ENCODE assay signal across 21 mouse cellular contexts in genomic region chr1:150580561-150580960, GRCm38 (mm10).
DNase-seq lines count a peak whose midpoint lies in the region; ATAC-seq and TF ChIP-seq lines count a peak whose summit lies in the region.
"Had no signal": no experiment of that assay in that cellular context is flagged by ENCODE, and none has a peak within 500 bp of the region (broad histone marks: within the 10 kb centered on the region; RNA-seq: fewer than 3 reads in every experiment).

No protein-coding gene starts in this region.

- 0 out of 2 replicates have a peak, but pooled peaks cover 4% of the 10 kb centered on the region for H3K4me1 ChIP-seq in heart, embryonic 12.5 days (replicated peaks)
- peaks cover 5% of the 10 kb centered on the region; the same call in 1 of the 2 replicates for H3K4me1 ChIP-seq in heart, postnatal 0 days (ENCODE audit: control insufficient read depth, insufficient read depth)
- 0 out of 2 replicates have a peak, but pooled peaks cover 6% of the 10 kb centered on the region for H3K4me1 ChIP-seq in forebrain, embryonic 12.5 days
- H3K4me1 ChIP-seq: embryonic facial prominence, embryonic 12.5 days; hindbrain, embryonic 15.5 days; intestine, embryonic 15.5 days; limb, embryonic 15.5 days had no signal

- no peak overlapping the region for H3K9ac ChIP-seq in heart, embryonic 12.5 days
- H3K9ac ChIP-seq in heart, postnatal 0 days (replicated peaks; ENCODE audit: low read depth, low read length) = no peak overlapping the region
- H3K9ac ChIP-seq in forebrain, embryonic 12.5 days = no peak overlapping the region
- H3K9ac ChIP-seq: embryonic facial prominence, embryonic 12.5 days; forebrain, embryonic 13.5 days; hindbrain, embryonic 15.5 days; intestine, embryonic 15.5 days; limb, embryonic 15.5 days; liver, embryonic 14.5 days; lung, embryonic 14.5 days; midbrain, embryonic 12.5 days had no signal

- H3K4me2 ChIP-seq in heart, embryonic 12.5 days = no peak overlapping the region
- no peak overlapping the region for H3K4me2 ChIP-seq in heart, postnatal 0 days (ENCODE audit: low read depth, low read length)
- no peak overlapping the region for H3K4me2 ChIP-seq in forebrain, embryonic 12.5 days
- H3K4me2 ChIP-seq: embryonic facial prominence, embryonic 12.5 days; forebrain, embryonic 13.5 days; hindbrain, embryonic 15.5 days; intestine, embryonic 15.5 days; limb, embryonic 15.5 days; lung, embryonic 14.5 days; midbrain, embryonic 12.5 days had no signal

- no peak for ATAC-seq in heart, embryonic 12.5 days (ENCODE audit: insufficient number of reproducible peaks, low FRiP score)
- no peak for ATAC-seq in heart, postnatal 0 days (ENCODE audit: insufficient read depth, low read depth)
- ATAC-seq in forebrain, embryonic 12.5 days (ENCODE audit: low FRiP score) = no peak
- ATAC-seq in inflammation-experienced regulatory T-cells, adult 6 months = no peak
- ATAC-seq: forebrain, embryonic 13.5 days; intestine, embryonic 15.5 days had no signal

- H3K36me3 ChIP-seq in heart, embryonic 12.5 days = peaks cover 57% of the 10 kb centered on the region
- peaks cover 61% of the 10 kb centered on the region for H3K36me3 ChIP-seq in heart, postnatal 0 days (replicated peaks; ENCODE audit: control insufficient read depth, insufficient read depth, low read length)
- H3K36me3 ChIP-seq in forebrain, embryonic 12.5 days (replicated peaks) = no peaks in the 10 kb centered on the region
- H3K36me3 ChIP-seq: hindbrain, embryonic 15.5 days; intestine, embryonic 15.5 days; midbrain, embryonic 12.5 days had no signal

- H3K27me3 ChIP-seq in heart, embryonic 12.5 days (replicated peaks) = no peaks in the 10 kb centered on the region
- no peaks in the 10 kb centered on the region for H3K27me3 ChIP-seq in heart, postnatal 0 days (ENCODE audit: control insufficient read depth, insufficient read depth, low read length)
- H3K27me3 ChIP-seq in forebrain, embryonic 12.5 days = peaks cover 14% of the 10 kb centered on the region
- H3K27me3 ChIP-seq: embryonic facial prominence, embryonic 12.5 days; forebrain, embryonic 13.5 days; intestine, embryonic 15.5 days; limb, embryonic 15.5 days had no signal

- H3K9me3 ChIP-seq in heart, embryonic 12.5 days (replicated peaks) = no peaks in the 10 kb centered on the region
- no peaks in the 10 kb centered on the region for H3K9me3 ChIP-seq in heart, postnatal 0 days (replicated peaks; ENCODE audit: control insufficient read depth, low read length)
- H3K9me3 ChIP-seq in forebrain, embryonic 12.5 days = no peaks in the 10 kb centered on the region
- H3K9me3 ChIP-seq: embryonic facial prominence, embryonic 12.5 days; forebrain, embryonic 13.5 days; hindbrain, embryonic 15.5 days; intestine, embryonic 15.5 days; limb, embryonic 15.5 days; midbrain, embryonic 12.5 days had no signal

- peak; percentile 34 for DNase-seq in adrenal gland, adult 2 months
- DNase-seq in adrenal gland, postnatal 25 days = no peak
- DNase-seq in heart, adult 8-10 months (ENCODE audit: low spot score) = peak; percentile 27
- no peak for DNase-seq in heart, postnatal 0 days (ENCODE audit: low spot score)
- DNase-seq: cerebellum, adult 18-20 months; cerebellum, postnatal 14 days; kidney, adult 8-10 months; kidney, postnatal 10 days; lung, embryonic 14.5 days; thymus, postnatal 36 days had no signal

- 60% methylated on average over 7 of the region's 7 CpGs for WGBS in heart, embryonic 12.5 days
- WGBS in heart, postnatal 0 days = 46% methylated on average over 7 of the region's 7 CpGs
- WGBS in forebrain, embryonic 12.5 days = 93% methylated on average over 7 of the region's 7 CpGs

- H3K27ac ChIP-seq in heart, embryonic 12.5 days (ENCODE audit: poor library complexity, severe bottlenecking) = no peak overlapping the region
- peak overlapping the region; percentile 11; the same call in 1 of the 2 replicates for H3K27ac ChIP-seq in heart, postnatal 0 days (ENCODE audit: low read depth)
- no peak overlapping the region for H3K27ac ChIP-seq in forebrain, embryonic 12.5 days
- H3K27ac ChIP-seq: embryonic facial prominence, embryonic 12.5 days; forebrain, embryonic 13.5 days; hindbrain, embryonic 15.5 days; intestine, embryonic 15.5 days; left cerebral cortex, adult 2 months; limb, embryonic 15.5 days; liver, embryonic 14.5 days; midbrain, embryonic 12.5 days had no signal

- no peak overlapping the region for H3K4me3 ChIP-seq in heart, embryonic 12.5 days
- no peak overlapping the region for H3K4me3 ChIP-seq in heart, postnatal 0 days (ENCODE audit: low read depth, low read length)
- H3K4me3 ChIP-seq in forebrain, embryonic 12.5 days (replicated peaks) = no peak overlapping the region
- H3K4me3 ChIP-seq: embryonic facial prominence, embryonic 12.5 days; forebrain, embryonic 13.5 days; hindbrain, embryonic 15.5 days; intestine, embryonic 15.5 days; left cerebral cortex, adult 2 months; limb, embryonic 15.5 days; midbrain, embryonic 12.5 days had no signal

- no peak for TF ChIP-seq EP300 in heart, postnatal 0 days (IDR thresholded peaks at IDR 0.05; ENCODE audit: low read depth)

- no peak for TF ChIP-seq CTCF in heart, postnatal 0 days (IDR thresholded peaks at IDR 0.05; ENCODE audit: low read depth)

Comparison
In these comparisons a context has a peak if more than half of its experiments do, and no peak if none do; other contexts are left out.
1. DNase-seq: peak in adrenal gland, adult 2 months (single experiment) and heart, adult 8-10 months (single experiment); none in adrenal gland, postnatal 25 days (single experiment) and heart, postnatal 0 days (single experiment).